Mouse (Mus musculus): ENCODE results near the gene Gzmk.

DNA sequence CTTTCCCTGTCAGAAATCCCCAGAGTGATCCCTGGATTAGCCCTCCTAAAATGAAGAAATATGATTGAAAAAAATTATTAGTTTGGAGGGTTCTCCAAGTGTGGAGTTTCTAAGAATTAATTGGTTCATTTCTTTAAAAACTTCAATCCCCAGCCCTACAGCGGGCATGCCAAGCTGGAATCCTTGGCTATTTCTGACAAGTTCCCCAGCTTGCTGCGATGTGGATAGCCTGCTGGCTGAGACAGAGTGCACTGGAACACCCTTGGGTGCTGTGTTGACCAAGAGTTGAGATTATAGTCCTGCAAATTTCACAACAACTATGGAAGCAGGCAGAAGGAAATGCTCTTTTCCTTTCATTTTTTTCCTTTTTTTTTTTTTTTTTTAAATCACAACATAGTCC is 24.1 kb downstream of the Gzmk start:
- TF ChIP-seq GATA1 (IDR thresholded peaks at IDR 0.05; ENCODE audit: borderline replicate concordance, low read length) = no peak
- TF ChIP-seq FLI1 (IDR thresholded peaks at IDR 0.05; ENCODE audit: low read length) = no peak

All from megakaryocyte, embryonic 14.5 days (primary cell).